Mouse (Mus musculus) spleen, adult 18-20 months (tissue): ENCODE measurements around the gene Timm22.

ENCODE experiments used
- DNase-seq, 2 experiments: peaks; one replicate each; pipeline ENCODE4 v3.0.0; 2022; ENCODE audit warnings: mixed read lengths in 2 of 2

The Timm22 gene

GRCm38 (mm10) chr11:76436864-76437437 is 30.2 kb downstream of the Timm22 start:
- no peak for DNase-seq

- no peak for DNase-seq
Measured at GRCm38 (mm10) chr11:76439666-76440065, 32.9 kb downstream of the Timm22 start.

GRCm38 (mm10) chr11:76445459-76445858 is 38.7 kb downstream of the Timm22 start:
- no peak for DNase-seq

GRCm38 (mm10) chr11:76446251-76446650 is 39.5 kb downstream of the Timm22 start:
- DNase-seq, result no peak

- DNase-seq, result no peak
Measured at GRCm38 (mm10) chr11:76449520-76450201, 42.9 kb downstream of the Timm22 start.

- no peak for DNase-seq
Measured at GRCm38 (mm10) chr11:76450202-76450561, 43.4 kb downstream of the Timm22 start.

GRCm38 (mm10) chr11:76454492-76454891 is 47.7 kb downstream of the Timm22 start:
- DNase-seq, result peak; percentile 37 to 66

GRCm38 (mm10) chr11:76456233-76456632 is 49.5 kb downstream of the Timm22 start:
- peak; percentile 74 to 93 for DNase-seq

- peak in 1 of 2 experiments; percentile 30 for DNase-seq
Measured at GRCm38 (mm10) chr11:76456897-76457296, 50.1 kb downstream of the Timm22 start.

GRCm38 (mm10) chr11:76458730-76459129 is 52.0 kb downstream of the Timm22 start:
- DNase-seq, result no peak

- DNase-seq, result no peak
Measured at GRCm38 (mm10) chr11:76459489-76459888, 52.7 kb downstream of the Timm22 start.

- no peak for DNase-seq
Measured at GRCm38 (mm10) chr11:76461201-76461600, 54.4 kb downstream of the Timm22 start.

- DNase-seq, result no peak
Measured at GRCm38 (mm10) chr11:76461696-76462095, 54.9 kb downstream of the Timm22 start.

GRCm38 (mm10) chr11:76465879-76466278 is 59.1 kb downstream of the Timm22 start:
- no peak for DNase-seq
